Mouse (Mus musculus): ENCODE results near the gene Nosip. TPM values are rescaled to one million over a fixed set of nuclear protein-coding genes. Genes with fewer than 3 reads are reported as not detected.
"Not testable (repeated sequence)": the region's sequence is repeated elsewhere in the genome, so short reads cannot be mapped to it uniquely, and the experiment has no call there.

Gene Nosip
- polyA plus RNA-seq, 1 experiment from 2014 or later = 53.7 TPM

DNA sequence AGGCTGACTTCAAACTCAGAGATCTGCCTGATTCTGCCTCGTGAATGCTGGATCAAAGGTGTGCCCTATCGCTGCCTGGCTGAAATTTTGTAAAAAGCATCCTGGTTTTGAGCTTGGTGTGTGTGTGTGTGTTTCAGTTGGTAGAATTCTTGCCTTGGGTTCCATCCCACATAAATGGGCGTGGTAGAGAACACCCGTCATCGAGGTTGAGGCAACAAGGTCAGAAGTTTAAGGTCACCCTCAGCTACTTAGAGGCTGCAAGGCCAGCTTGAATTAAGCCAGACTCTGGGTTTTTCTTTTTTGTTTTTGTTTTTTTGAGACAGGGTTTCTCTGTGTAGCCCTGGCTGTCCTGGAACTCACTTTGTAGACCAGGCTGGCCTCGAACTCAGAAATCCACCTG lies 56.1 kb downstream of the Nosip start:
- H3K36me3 ChIP-seq (replicated peaks) = peaks cover 56% of the 10 kb centered on the region
- H3K4me1 ChIP-seq = peaks cover 15% of the 10 kb centered on the region
- no peaks in the 10 kb centered on the region for H3K9me3 ChIP-seq
- no peak overlapping the region for H3K9ac ChIP-seq
- no peak overlapping the region for H3K4me3 ChIP-seq (replicated peaks)
- no peaks in the 10 kb centered on the region for H3K27me3 ChIP-seq
- H3K4me2 ChIP-seq = no peak overlapping the region
- no peak for ATAC-seq (ENCODE audit: low FRiP score)
- H3K27ac ChIP-seq = no peak overlapping the region
- 96% methylated on average over 6 of the region's 6 CpGs for WGBS

GRCm38 (mm10) chr7:45119780-45120709 lies 57.8 kb downstream of the Nosip start:
- Histone ChIP-seq H3K27me3 (no peaks in the 10 kb centered on the region), H3K9me3 (no peaks in the 10 kb centered on the region), H3K36me3 (replicated peaks) (peaks cover 59% of the 10 kb centered on the region), H3K4me3 (replicated peaks) (no peak overlapping the region), H3K9ac (no peak overlapping the region), H3K27ac (no peak overlapping the region), H3K4me2 (no peak overlapping the region), H3K4me1 (peaks cover 22% of the 10 kb centered on the region)
- no peak for ATAC-seq (ENCODE audit: low FRiP score)
- 85% methylated on average over 5 of the region's 5 CpGs for WGBS

DNA sequence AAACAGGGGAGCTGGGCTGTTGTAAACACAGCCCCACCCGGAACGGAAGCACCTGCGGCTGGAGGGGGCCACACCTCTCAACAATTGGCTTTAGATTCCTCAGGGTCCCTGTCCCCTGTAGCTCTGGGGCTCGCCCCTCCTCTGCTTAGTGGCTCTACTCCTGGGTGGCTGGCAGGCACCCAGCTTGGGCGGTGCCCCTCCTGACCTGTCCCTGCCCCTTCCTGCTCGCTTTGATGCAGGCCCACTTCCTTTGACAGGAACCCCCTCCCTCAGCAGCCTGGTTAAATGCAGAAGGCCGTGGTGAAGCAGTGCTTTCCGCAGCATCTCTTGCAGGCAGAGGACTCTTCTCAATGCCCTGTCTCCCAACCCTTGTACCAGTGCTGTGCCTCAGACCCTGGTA lies 59.2 kb downstream of the Nosip start:
- Histone ChIP-seq H3K4me1 (peaks cover 34% of the 10 kb centered on the region), H3K27ac (0 out of 2 replicates have a peak overlapping the region, but pooled peaks have one; percentile 6), H3K36me3 (replicated peaks) (peaks cover 73% of the 10 kb centered on the region), H3K4me2 (no peak overlapping the region), H3K9ac (0 out of 2 replicates have a peak overlapping the region, but pooled peaks have one; percentile 1), H3K4me3 (replicated peaks) (no peak overlapping the region), H3K27me3 (no peaks in the 10 kb centered on the region), H3K9me3 (no peaks in the 10 kb centered on the region)
- WGBS = 78% methylated on average over 8 of the region's 8 CpGs
- ATAC-seq (ENCODE audit: low FRiP score) = no peak

- no peaks in the 10 kb centered on the region for H3K9me3 ChIP-seq
- no peak for ATAC-seq (ENCODE audit: low FRiP score)
- peaks cover 78% of the 10 kb centered on the region for H3K36me3 ChIP-seq (replicated peaks)
- peaks cover 39% of the 10 kb centered on the region for H3K4me1 ChIP-seq
- no peak overlapping the region for H3K4me3 ChIP-seq (replicated peaks)
- H3K27ac ChIP-seq = 0 out of 2 replicates have a peak overlapping the region, but pooled peaks have one; percentile 6
- no peak overlapping the region for H3K4me2 ChIP-seq
- 0 out of 2 replicates have a peak overlapping the region, but pooled peaks have one; percentile 1 for H3K9ac ChIP-seq
- H3K27me3 ChIP-seq = no peaks in the 10 kb centered on the region
Observed at GRCm38 (mm10) chr7:45121966-45122365, 59.7 kb downstream of the Nosip start.

- Histone ChIP-seq H3K9me3 (no peaks in the 10 kb centered on the region), H3K4me2 (peak overlapping the region; percentile 94), H3K36me3 (replicated peaks) (peaks cover 83% of the 10 kb centered on the region), H3K9ac (peak overlapping the region; percentile 97), H3K4me3 (replicated peaks) (peak overlapping the region; percentile 95), H3K27me3 (no peaks in the 10 kb centered on the region), H3K4me1 (peaks cover 46% of the 10 kb centered on the region), H3K27ac (0 out of 2 replicates have a peak overlapping the region, but pooled peaks have one; percentile 32)
- ATAC-seq (ENCODE audit: low FRiP score) = no peak
- 85% methylated on average over 15 of the region's 15 CpGs for WGBS
Observed at GRCm38 (mm10) chr7:45122561-45123185, 60.4 kb downstream of the Nosip start.

DNA sequence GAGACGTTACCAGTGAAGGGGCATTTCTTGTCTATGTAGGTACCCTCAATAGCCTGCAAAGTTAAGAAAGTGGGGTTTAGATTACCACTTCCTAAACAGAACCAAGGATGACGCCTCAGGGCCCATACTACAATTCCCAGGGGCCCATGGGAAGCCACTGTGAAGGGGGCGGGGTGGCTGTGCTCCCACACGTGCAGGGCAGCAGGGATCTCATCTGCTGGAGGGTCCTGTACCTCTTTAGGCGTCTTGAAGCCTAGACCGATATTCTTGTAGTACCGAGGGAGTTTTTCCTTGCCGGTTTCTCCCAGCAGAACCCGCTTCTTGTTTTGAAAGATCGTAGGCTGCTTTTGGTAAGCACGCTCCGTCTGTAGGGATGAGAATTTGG lies 60.9 kb downstream of the Nosip start:
- peak overlapping the region; percentile 95 for H3K4me3 ChIP-seq (replicated peaks)
- 28% methylated on average over 12 of the region's 12 CpGs for WGBS
- H3K27me3 ChIP-seq = no peaks in the 10 kb centered on the region
- ATAC-seq (ENCODE audit: low FRiP score) = no peak
- peak overlapping the region; percentile 97 for H3K9ac ChIP-seq
- H3K27ac ChIP-seq = 0 out of 2 replicates have a peak overlapping the region, but pooled peaks have one; percentile 86
- H3K9me3 ChIP-seq = no peaks in the 10 kb centered on the region
- H3K36me3 ChIP-seq (replicated peaks) = peaks cover 78% of the 10 kb centered on the region
- H3K4me1 ChIP-seq = peaks cover 47% of the 10 kb centered on the region
- peak overlapping the region; percentile 94 for H3K4me2 ChIP-seq

- Histone ChIP-seq H3K27ac (peak within 1 kb of the TSS; percentile 86), H3K27me3 (no peaks in the 10 kb centered on the region), H3K4me2 (peak within 1 kb of the TSS; percentile 94), H3K4me3 (replicated peaks) (peak within 1 kb of the TSS; percentile 95), H3K4me1 (peaks cover 50% of the 10 kb centered on the region), H3K9me3 (no peaks in the 10 kb centered on the region), H3K9ac (peak within 1 kb of the TSS; percentile 97), H3K36me3 (replicated peaks) (peaks cover 68% of the 10 kb centered on the region)
- ATAC-seq (ENCODE audit: low FRiP score) = peak; percentile 86
- under 1% methylated on average over 59 of the region's 59 CpGs for WGBS
Observed at GRCm38 (mm10) chr7:45124224-45125143, 62.3 kb downstream of the Nosip start, which contains the start of gene Rps11. TSS of gene Rps11 (minus strand) at chr7:45124439.

GRCm38 (mm10) chr7:45125144-45125600 lies 62.9 kb downstream of the Nosip start:
- H3K4me3 ChIP-seq (replicated peaks) = peak overlapping the region; percentile 95
- H3K27ac ChIP-seq = peak overlapping the region; percentile 86
- no peak for ATAC-seq (ENCODE audit: low FRiP score)
- H3K4me2 ChIP-seq = peak overlapping the region; percentile 94
- no peaks in the 10 kb centered on the region for H3K9me3 ChIP-seq
- 18% methylated on average over 7 of the region's 7 CpGs for WGBS
- H3K27me3 ChIP-seq = no peaks in the 10 kb centered on the region
- peaks cover 55% of the 10 kb centered on the region for H3K4me1 ChIP-seq
- peaks cover 61% of the 10 kb centered on the region for H3K36me3 ChIP-seq (replicated peaks)
- peak overlapping the region; percentile 40 for H3K9ac ChIP-seq

- Histone ChIP-seq H3K4me2 (0 out of 2 replicates have a peak overlapping the region, but pooled peaks have one; percentile 87), H3K27ac (peak overlapping the region; percentile 86), H3K36me3 (replicated peaks) (peaks cover 56% of the 10 kb centered on the region), H3K4me1 (peaks cover 55% of the 10 kb centered on the region), H3K9ac (peak overlapping the region; percentile 17; the same call in 1 of the 2 replicates)
- WGBS = 67% methylated on average over 5 of the region's 5 CpGs
- ATAC-seq (ENCODE audit: low FRiP score); H3K27me3 ChIP-seq; H3K4me3 ChIP-seq (replicated peaks); H3K9me3 ChIP-seq: not testable (repeated sequence)
Observed at GRCm38 (mm10) chr7:45125649-45126048, 63.4 kb downstream of the Nosip start.

- no peak for ATAC-seq (ENCODE audit: low FRiP score)
- Histone ChIP-seq H3K4me3 (replicated peaks) (peak overlapping the region; percentile 83), H3K4me2 (peak overlapping the region; percentile 87), H3K27ac (peak overlapping the region; percentile 91), H3K27me3 (no peaks in the 10 kb centered on the region), H3K9me3 (no peaks in the 10 kb centered on the region), H3K36me3 (replicated peaks) (peaks cover 50% of the 10 kb centered on the region), H3K4me1 (peaks cover 55% of the 10 kb centered on the region), H3K9ac (peak overlapping the region; percentile 99)
- 79% methylated on average over 17 of the region's 17 CpGs for WGBS
Observed at GRCm38 (mm10) chr7:45126147-45126843, 64.1 kb downstream of the Nosip start.

All from forebrain, embryonic 12.5 days (tissue).